Comparison of ENCODE assay signal across 8 mouse cellular contexts in the genomic region with DNA sequence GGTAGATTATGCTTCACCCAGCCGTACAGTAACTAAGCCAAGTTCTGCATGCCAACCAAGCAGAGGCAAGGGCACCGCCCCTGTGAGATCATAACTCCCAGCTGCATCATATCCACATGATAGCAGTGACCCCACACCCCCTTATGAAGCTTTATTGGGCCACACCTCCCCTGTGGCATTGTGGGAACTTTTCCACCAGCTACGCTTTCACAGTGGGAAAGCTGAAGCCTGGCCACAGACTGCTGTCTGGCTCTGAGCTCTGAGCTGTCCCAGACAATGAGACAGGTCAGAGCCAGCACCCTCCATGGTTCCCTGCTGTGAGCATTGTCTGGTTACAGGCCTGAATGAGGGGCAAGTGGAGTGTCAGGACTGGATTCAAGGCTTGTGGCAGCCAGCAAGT. TPM values are rescaled to one million over a fixed set of nuclear protein-coding genes. Genes with fewer than 3 reads are reported as not detected.
A peak's percentile ranks its signal among the peaks of the same experiment; 100 is the strongest.
DNase-seq lines count a peak whose midpoint lies in the region; ATAC-seq and TF ChIP-seq lines count a peak whose summit lies in the region.

A gene (plus strand): TSS at position 303 of the 400 bp plus-strand sequence.

- H3K4me2 ChIP-seq in CH12.LX (ENCODE audit: insufficient read depth, low read depth, poor library complexity, severe bottlenecking) = 0 out of 2 replicates have a peak within 1 kb of the TSS, but pooled peaks have one; percentile 35
- H3K4me2 ChIP-seq in embryonic facial prominence, embryonic 13.5 days = 0 out of 2 replicates have a peak within 1 kb of the TSS, but pooled peaks have one; percentile 83
- no peak within 1 kb of the TSS for H3K4me2 ChIP-seq in limb, embryonic 12.5 days
- no peak within 1 kb of the TSS for H3K4me2 ChIP-seq in midbrain, postnatal 0 days (ENCODE audit: low read depth, low read length, poor library complexity, severe bottlenecking)

- no peak within 1 kb of the TSS for H3K9ac ChIP-seq in CH12.LX (ENCODE audit: insufficient read depth, low read depth)
- H3K9ac ChIP-seq in embryonic facial prominence, embryonic 13.5 days = peak within 1 kb of the TSS; percentile 46
- no peak within 1 kb of the TSS for H3K9ac ChIP-seq in limb, embryonic 12.5 days (replicated peaks)
- no peak within 1 kb of the TSS for H3K9ac ChIP-seq in midbrain, postnatal 0 days (replicated peaks; ENCODE audit: low read length, poor library complexity, severe bottlenecking)

- TF ChIP-seq RAD21 in CH12.LX (IDR thresholded peaks at IDR 0.05; ENCODE audit: low read depth, low read length) = no peak

- no peak for TF ChIP-seq CTCF in CH12.LX (conservative IDR thresholded peaks at IDR 0.05 in 1 of 2, IDR thresholded peaks at IDR 0.05 in 1 of 2; ENCODE audit: low read depth in 2 of 2, low read length in 2 of 2)
- no peak for TF ChIP-seq CTCF in midbrain, postnatal 0 days (IDR thresholded peaks at IDR 0.05)

- H3K27ac ChIP-seq in CH12.LX (ENCODE audit: insufficient read depth, low read depth) = no peak within 1 kb of the TSS
- no peak within 1 kb of the TSS for H3K27ac ChIP-seq in embryonic facial prominence, embryonic 13.5 days
- H3K27ac ChIP-seq in limb, embryonic 12.5 days = no peak within 1 kb of the TSS
- H3K27ac ChIP-seq in midbrain, postnatal 0 days (ENCODE audit: low read depth, low read length) = no peak within 1 kb of the TSS; the same call in 1 of the 2 replicates

- ATAC-seq in embryonic facial prominence, embryonic 13.5 days (ENCODE audit: insufficient number of reproducible peaks, insufficient read depth, low FRiP score, low TSS enrichment, low read depth) = no peak
- no peak for ATAC-seq in limb, embryonic 12.5 days (ENCODE audit: insufficient number of reproducible peaks, insufficient read depth, low FRiP score, low TSS enrichment, low read depth)
- no peak for ATAC-seq in midbrain, postnatal 0 days (ENCODE audit: low FRiP score)

- no peak for TF ChIP-seq POLR2A in CH12.LX (IDR thresholded peaks at IDR 0.05; ENCODE audit: low read depth, low read length)

- WGBS in embryonic facial prominence, embryonic 13.5 days = 75% methylated on average over 3 of the region's 3 CpGs
- WGBS in limb, embryonic 12.5 days = 81% methylated on average over 3 of the region's 3 CpGs
- 78% methylated on average over 3 of the region's 3 CpGs for WGBS in midbrain, postnatal 0 days

- DNase-seq in 3134 (ENCODE audit: extremely low read depth, insufficient read length, low spot score) = peak; percentile 41
- no peak for DNase-seq in CH12.LX (ENCODE audit: extremely low read depth)
- no peak for DNase-seq in heart, postnatal 25 days (ENCODE audit: low spot score)
- no peak for DNase-seq in midbrain, postnatal 0 days (ENCODE audit: low spot score)
- DNase-seq in c-Kit-positive CD71-positive TER-119-positive erythroid progenitor cells, embryonic 14.5 days (ENCODE audit: low spot score) = no peak
- no peak for DNase-seq in embryo, embryonic 9.5 days (ENCODE audit: extremely low spot score)

- no peak for TF ChIP-seq EP300 in CH12.LX (IDR thresholded peaks at IDR 0.05; ENCODE audit: low read length)

- in situ Hi-C loops in CH12.LX (cut with MboI; ENCODE audit: low pct_ligation_motif_present, low pct_unique_long_range_greater_than_20kb, low sequenced_read_pairs) = loop anchor here (5.0 kb wide), 1 partner anchor 201 kb away; no protein-coding TSS in a partner anchor

- H3K79me2 ChIP-seq in CH12.LX (replicated peaks; ENCODE audit: control insufficient read depth, extremely low read depth, insufficient read depth, poor library complexity, severe bottlenecking) = peaks cover 7% of the 10 kb centered on the region; the same call in 1 of the 2 replicates

- dilution Hi-C loops in CH12.LX (cut with MboI; ENCODE audit: extremely low pct_ligation_motif_present, extremely low pct_unique_long_range_greater_than_20kb, low sequenced_read_pairs) = no loop called here

- no peaks in the 10 kb centered on the region for H3K9me3 ChIP-seq in CH12.LX (replicated peaks; ENCODE audit: low read length)
- H3K9me3 ChIP-seq in embryonic facial prominence, embryonic 13.5 days = no peaks in the 10 kb centered on the region
- H3K9me3 ChIP-seq in limb, embryonic 12.5 days = no peaks in the 10 kb centered on the region
- H3K9me3 ChIP-seq in midbrain, postnatal 0 days (ENCODE audit: low read length) = no peaks in the 10 kb centered on the region

- no peak within 1 kb of the TSS for H3K4me3 ChIP-seq in CH12.LX (replicated peaks in 1 of 3; ENCODE audit: low read depth in 2 of 3, low read length in 2 of 3, poor library complexity in 1 of 3)
- H3K4me3 ChIP-seq in embryonic facial prominence, embryonic 13.5 days = no peak within 1 kb of the TSS
- H3K4me3 ChIP-seq in limb, embryonic 12.5 days (replicated peaks) = no peak within 1 kb of the TSS
- no peak within 1 kb of the TSS for H3K4me3 ChIP-seq in midbrain, postnatal 0 days (ENCODE audit: low read depth, low read length)

- peaks cover 11 to 27% of the 10 kb centered on the region in 2 experiments for H3K36me3 ChIP-seq in CH12.LX (replicated peaks in 1 of 2; ENCODE audit: control insufficient read depth in 1 of 2, insufficient read depth in 1 of 2, low read length in 1 of 2)
- peaks cover 14% of the 10 kb centered on the region for H3K36me3 ChIP-seq in embryonic facial prominence, embryonic 13.5 days
- peaks cover 18% of the 10 kb centered on the region for H3K36me3 ChIP-seq in limb, embryonic 12.5 days
- peaks cover 13% of the 10 kb centered on the region; the same call in 1 of the 2 replicates for H3K36me3 ChIP-seq in midbrain, postnatal 0 days (ENCODE audit: insufficient read depth, low read length)

- peaks cover 16 to 53% of the 10 kb centered on the region in 2 experiments for H3K4me1 ChIP-seq in CH12.LX (ENCODE audit: control insufficient read depth in 1 of 2, insufficient read depth in 2 of 2)
- H3K4me1 ChIP-seq in embryonic facial prominence, embryonic 13.5 days = peaks cover 13% of the 10 kb centered on the region
- peaks cover 13% of the 10 kb centered on the region for H3K4me1 ChIP-seq in limb, embryonic 12.5 days (replicated peaks)
- peaks cover 8% of the 10 kb centered on the region; the same call in 1 of the 2 replicates for H3K4me1 ChIP-seq in midbrain, postnatal 0 days (ENCODE audit: insufficient read depth, low read length)

- intact Hi-C loops in heart, postnatal 25 days (cut with DNase I) = loop anchor here (1.0 to 10.0 kb wide), 3 partner anchors 96 to 306 kb away; a partner anchor contains a TSS

- no peaks in the 10 kb centered on the region for H3K27me3 ChIP-seq in CH12.LX (replicated peaks)
- H3K27me3 ChIP-seq in embryonic facial prominence, embryonic 13.5 days = no peaks in the 10 kb centered on the region; the same call in 1 of the 2 replicates
- H3K27me3 ChIP-seq in limb, embryonic 12.5 days = no peaks in the 10 kb centered on the region; the same call in 1 of the 2 replicates
- H3K27me3 ChIP-seq in midbrain, postnatal 0 days (ENCODE audit: insufficient read depth, low read length) = no peaks in the 10 kb centered on the region

TF ChIP-seq in CH12.LX, 34 proteins besides CTCF, POLR2A, EP300 and RAD21:
- TF ChIP-seq TBP (conservative IDR thresholded peaks at IDR 0.05; ENCODE audit: low read depth, low read length) (no peak), USF2 (conservative IDR thresholded peaks at IDR 0.05; ENCODE audit: low read depth, low read length) (no peak)

RNA-seq across cellular contexts. Expression of the gene that starts here (rescaled TPM):
- 31.2 and 39.7 TPM in 2 replicates for total RNA-seq in CH12.LX (2012; rRNA removed)
- total RNA-seq in CH12.LX (2014; rRNA removed) = 64.6 and 65.5 TPM in 2 replicates
- polyA plus RNA-seq in CH12.LX (2012; ENCODE audit: insufficient read length, low read depth) = 47.5 and 54.6 TPM in 2 replicates
- polyA plus RNA-seq in embryonic facial prominence, embryonic 13.5 days (2015; fragmentation: Nextera tagmentation; extraction: Ambion mirVana) = 36.8 and 37.5 TPM in 2 replicates
- total RNA-seq in heart, postnatal 25 days (2021) = 10 to 100 TPM; 14.4 to 14.6 TPM
- 39.8 and 44.3 TPM in 2 replicates for polyA plus RNA-seq in limb, embryonic 12.5 days (2016; fragmentation: Nextera tagmentation; extraction: Ambion mirVana)
- total RNA-seq in midbrain, postnatal 0 days (2014; rRNA removed) = 58.3 and 60.8 TPM in 2 replicates
- polyA plus RNA-seq in midbrain, postnatal 0 days (2015; fragmentation: Nextera tagmentation; extraction: Ambion mirVana) = 34.4 and 36.5 TPM in 2 replicates

Comparison
In these comparisons a context has a peak if more than half of its experiments do, and no peak if none do; other contexts are left out.
1. H3K4me2 ChIP-seq: peak in CH12.LX (single experiment) and embryonic facial prominence, embryonic 13.5 days (single experiment); none in limb, embryonic 12.5 days (single experiment) and midbrain, postnatal 0 days (single experiment).